Mouse (Mus musculus): Measurements from ENCODE around the gene Hpcal1. TPM values are rescaled to one million over a fixed set of nuclear protein-coding genes. Genes with fewer than 3 reads are reported as not detected.

Hpcal1 gene
- polyA plus RNA-seq, 1 experiment from 2014 or later = 57.7 TPM

DNA sequence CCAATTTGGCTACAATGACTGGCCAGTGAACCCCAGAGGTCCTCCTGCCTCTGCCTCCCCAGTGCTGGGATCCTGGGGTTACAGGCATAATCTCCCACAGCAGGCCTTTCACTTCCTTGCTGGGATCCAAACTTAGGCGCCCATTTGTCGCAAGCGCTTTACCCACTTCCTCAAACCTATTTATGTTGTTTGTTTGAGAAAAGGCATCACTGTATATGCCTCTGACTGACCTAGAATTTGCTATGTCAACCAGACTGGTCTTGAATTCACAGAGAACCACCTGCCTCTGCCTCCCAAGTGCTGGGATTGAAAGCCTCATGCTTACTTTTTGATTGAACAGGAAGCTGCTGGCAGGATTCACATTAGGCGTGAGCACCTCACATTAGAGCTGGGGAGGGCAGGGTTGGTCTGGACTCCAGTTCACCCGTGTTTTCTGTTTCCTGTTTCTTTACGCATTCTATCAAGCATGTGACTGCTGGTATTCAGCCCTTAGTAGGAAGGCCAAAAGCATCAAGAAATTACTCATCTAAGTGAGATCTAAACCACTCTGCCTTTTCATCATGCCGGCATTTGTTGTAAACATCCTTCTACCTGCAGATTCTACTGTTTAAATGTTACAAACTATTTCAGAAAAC, 33.0 kb upstream of the Hpcal1 start:
- ATAC-seq (ENCODE audit: low read depth) (no peak), DNase-seq (ENCODE audit: low spot score) (no peak)
- no peak overlapping the region for H3K9ac ChIP-seq (ENCODE audit: low read depth, low read length)
- H3K36me3 ChIP-seq (ENCODE audit: control insufficient read depth, insufficient read depth, low read length) = no peaks in the 10 kb centered on the region
- H3K4me3 ChIP-seq (ENCODE audit: low read depth, low read length) = no peak overlapping the region
- 84% methylated on average over 7 of the region's 7 CpGs for WGBS
- no peaks in the 10 kb centered on the region for H3K4me1 ChIP-seq (ENCODE audit: control insufficient read depth, insufficient read depth, low read length)
- H3K27me3 ChIP-seq (replicated peaks; ENCODE audit: control insufficient read depth, insufficient read depth, low read length) = no peaks in the 10 kb centered on the region
- 0 out of 2 replicates have a peak, but pooled peaks cover 6% of the 10 kb centered on the region for H3K9me3 ChIP-seq (ENCODE audit: control insufficient read depth, low read length)
- H3K4me2 ChIP-seq (ENCODE audit: low read depth, low read length) = no peak overlapping the region
- no peak overlapping the region for H3K27ac ChIP-seq (replicated peaks; ENCODE audit: low read depth, low read length)

DNA sequence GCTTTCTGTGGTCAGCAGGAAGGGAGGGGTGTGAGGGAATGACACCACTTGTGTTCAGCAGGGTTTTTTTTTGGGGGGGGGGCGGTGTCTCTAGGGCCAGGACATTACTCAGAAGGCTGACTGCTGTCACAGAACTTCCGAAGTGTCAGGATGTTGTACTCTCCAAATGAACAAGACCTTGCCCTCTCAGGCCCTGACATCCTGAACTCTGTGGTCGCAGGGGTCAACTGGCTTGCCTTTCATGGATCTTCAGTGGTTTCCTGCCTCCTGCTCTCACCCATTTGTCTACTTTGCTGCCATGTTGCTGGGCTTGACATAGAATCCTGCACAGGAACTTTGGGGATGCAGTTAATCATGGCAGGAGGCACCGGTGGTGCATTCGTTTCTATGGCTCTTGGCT, 32.1 kb upstream of the Hpcal1 start:
- Histone ChIP-seq H3K9ac (ENCODE audit: low read depth, low read length) (no peak overlapping the region), H3K36me3 (ENCODE audit: control insufficient read depth, insufficient read depth, low read length) (no peaks in the 10 kb centered on the region), H3K27me3 (replicated peaks; ENCODE audit: control insufficient read depth, insufficient read depth, low read length) (no peaks in the 10 kb centered on the region), H3K27ac (replicated peaks; ENCODE audit: low read depth, low read length) (no peak overlapping the region), H3K4me3 (ENCODE audit: low read depth, low read length) (no peak overlapping the region), H3K4me1 (ENCODE audit: control insufficient read depth, insufficient read depth, low read length) (no peaks in the 10 kb centered on the region), H3K4me2 (ENCODE audit: low read depth, low read length) (no peak overlapping the region), H3K9me3 (ENCODE audit: control insufficient read depth, low read length) (0 out of 2 replicates have a peak, but pooled peaks cover 6% of the 10 kb centered on the region)
- ATAC-seq (ENCODE audit: low read depth) (no peak), DNase-seq (ENCODE audit: low spot score) (no peak)
- 66% methylated on average over 3 of the region's 5 CpGs for WGBS

GRCm38 (mm10) chr12:17661483-17661920, 29.2 kb upstream of the Hpcal1 start:
- WGBS = 4% methylated on average over 4 of the region's 4 CpGs

DNA sequence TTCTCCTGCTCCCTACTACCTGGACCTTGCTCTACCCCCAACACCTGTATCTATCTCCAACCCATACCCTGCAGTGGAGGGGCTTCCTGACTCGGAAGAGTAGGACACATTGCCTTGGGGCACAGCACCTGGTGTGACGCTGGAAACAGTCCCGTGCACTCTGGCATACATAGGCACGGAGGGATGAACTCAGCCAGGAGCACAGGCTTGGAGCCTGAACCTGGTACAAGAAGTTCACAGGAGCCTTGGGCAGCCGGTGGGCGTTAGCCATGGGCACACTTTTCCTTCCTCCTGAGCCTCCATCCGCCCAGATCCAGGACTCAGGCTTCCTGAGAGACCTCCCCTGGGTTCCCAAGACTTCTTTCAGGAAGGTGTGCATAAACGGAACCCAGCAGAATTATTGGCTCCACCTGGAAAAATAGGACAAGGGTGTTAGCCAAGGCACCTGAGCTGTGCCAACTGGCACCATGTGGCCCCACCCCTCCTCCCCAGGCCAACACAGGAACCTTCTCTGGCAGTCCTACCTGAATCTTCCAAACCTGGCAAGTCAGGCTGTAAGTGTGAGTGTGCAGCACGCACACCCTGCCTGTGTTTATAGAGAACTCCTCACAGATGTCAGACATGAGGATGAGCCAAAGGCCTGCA, 26.5 kb upstream of the Hpcal1 start:
- H3K4me1 ChIP-seq (ENCODE audit: control insufficient read depth, insufficient read depth, low read length) = no peaks in the 10 kb centered on the region
- no peaks in the 10 kb centered on the region for H3K9me3 ChIP-seq (ENCODE audit: control insufficient read depth, low read length)
- H3K27ac ChIP-seq (replicated peaks; ENCODE audit: low read depth, low read length) = no peak overlapping the region
- no peak overlapping the region for H3K4me3 ChIP-seq (ENCODE audit: low read depth, low read length)
- no peaks in the 10 kb centered on the region for H3K27me3 ChIP-seq (replicated peaks; ENCODE audit: control insufficient read depth, insufficient read depth, low read length)
- 84% methylated on average over 9 of the region's 9 CpGs for WGBS
- H3K36me3 ChIP-seq (ENCODE audit: control insufficient read depth, insufficient read depth, low read length) = no peaks in the 10 kb centered on the region
- H3K4me2 ChIP-seq (ENCODE audit: low read depth, low read length) = no peak overlapping the region
- H3K9ac ChIP-seq (ENCODE audit: low read depth, low read length) = no peak overlapping the region
- DNase-seq (ENCODE audit: low spot score) (no peak), ATAC-seq (ENCODE audit: low read depth) (no peak)

More at GRCm38 (mm10) chr12:17661483-17661920, 29.2 kb upstream of the Hpcal1 start:
- ATAC-seq (ENCODE audit: low read depth) (peak; percentile 95), DNase-seq (ENCODE audit: low spot score) (peak; percentile 93)
- Histone ChIP-seq H3K27me3 (replicated peaks; ENCODE audit: control insufficient read depth, insufficient read depth, low read length) (no peaks in the 10 kb centered on the region), H3K27ac (replicated peaks; ENCODE audit: low read depth, low read length) (no peak overlapping the region), H3K36me3 (ENCODE audit: control insufficient read depth, insufficient read depth, low read length) (no peaks in the 10 kb centered on the region), H3K4me2 (ENCODE audit: low read depth, low read length) (no peak overlapping the region), H3K9ac (ENCODE audit: low read depth, low read length) (no peak overlapping the region), H3K4me3 (ENCODE audit: low read depth, low read length) (no peak overlapping the region), H3K4me1 (ENCODE audit: control insufficient read depth, insufficient read depth, low read length) (no peaks in the 10 kb centered on the region), H3K9me3 (ENCODE audit: control insufficient read depth, low read length) (0 out of 2 replicates have a peak, but pooled peaks cover 3% of the 10 kb centered on the region)

DNA sequence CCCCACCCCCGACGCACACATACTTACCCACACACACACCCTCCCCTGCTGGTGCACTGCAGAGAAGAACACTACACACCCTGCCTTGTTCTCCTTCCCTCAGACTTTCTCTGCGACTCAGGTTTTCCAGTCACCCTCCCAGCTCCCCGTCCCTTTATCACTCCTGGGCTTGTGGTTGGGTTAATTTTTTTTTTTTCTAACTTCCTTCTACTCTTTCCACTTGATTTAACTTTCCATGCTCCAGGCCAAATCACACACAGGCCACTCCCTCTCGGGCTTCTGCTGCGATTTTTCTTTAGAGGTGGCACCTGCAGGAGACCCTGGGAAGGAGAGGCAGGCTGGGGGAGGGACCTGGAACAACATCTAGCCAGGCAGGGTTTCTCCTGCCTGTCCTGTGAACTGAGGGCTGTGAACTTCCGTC, 24.7 kb upstream of the Hpcal1 start:
- no peaks in the 10 kb centered on the region for H3K4me1 ChIP-seq (ENCODE audit: control insufficient read depth, insufficient read depth, low read length)
- ATAC-seq (ENCODE audit: low read depth) = no peak
- no peak overlapping the region for H3K9ac ChIP-seq (ENCODE audit: low read depth, low read length)

GRCm38 (mm10) chr12:17666616-17667015, 24.0 kb upstream of the Hpcal1 start:
- ATAC-seq (ENCODE audit: low read depth) (no peak), DNase-seq (ENCODE audit: low spot score) (no peak)
- WGBS = 77% methylated on average over 2 of the region's 2 CpGs
- no peaks in the 10 kb centered on the region for H3K36me3 ChIP-seq (ENCODE audit: control insufficient read depth, insufficient read depth, low read length)
- no peak overlapping the region for H3K27ac ChIP-seq (replicated peaks; ENCODE audit: low read depth, low read length)
- H3K9me3 ChIP-seq (ENCODE audit: control insufficient read depth, low read length) = no peaks in the 10 kb centered on the region
- no peaks in the 10 kb centered on the region for H3K4me1 ChIP-seq (ENCODE audit: control insufficient read depth, insufficient read depth, low read length)
- H3K27me3 ChIP-seq (replicated peaks; ENCODE audit: control insufficient read depth, insufficient read depth, low read length) = no peaks in the 10 kb centered on the region
- H3K4me2 ChIP-seq (ENCODE audit: low read depth, low read length) = no peak overlapping the region
- no peak overlapping the region for H3K9ac ChIP-seq (ENCODE audit: low read depth, low read length)
- no peak overlapping the region for H3K4me3 ChIP-seq (ENCODE audit: low read depth, low read length)

More for the DNA sequence above, 24.7 kb upstream of the Hpcal1 start:
- no peak overlapping the region for H3K4me2 ChIP-seq (ENCODE audit: low read depth, low read length)
- H3K36me3 ChIP-seq (ENCODE audit: control insufficient read depth, insufficient read depth, low read length) = no peaks in the 10 kb centered on the region
- DNase-seq (ENCODE audit: low spot score) = peak; percentile 69
- H3K9me3 ChIP-seq (ENCODE audit: control insufficient read depth, low read length) = no peaks in the 10 kb centered on the region
- no peak overlapping the region for H3K4me3 ChIP-seq (ENCODE audit: low read depth, low read length)
- WGBS = 34% methylated on average over 7 of the region's 7 CpGs
- no peaks in the 10 kb centered on the region for H3K27me3 ChIP-seq (replicated peaks; ENCODE audit: control insufficient read depth, insufficient read depth, low read length)
- H3K27ac ChIP-seq (replicated peaks; ENCODE audit: low read depth, low read length) = 0 out of 2 replicates have a peak overlapping the region, but pooled peaks have one; percentile 33

- H3K27ac ChIP-seq (replicated peaks; ENCODE audit: low read depth, low read length) = no peak overlapping the region
- H3K9ac ChIP-seq (ENCODE audit: low read depth, low read length) = no peak overlapping the region
- ATAC-seq (ENCODE audit: low read depth) (no peak), DNase-seq (ENCODE audit: low spot score) (no peak)
- WGBS = 46% methylated on average over 7 of the region's 7 CpGs
- no peaks in the 10 kb centered on the region for H3K4me1 ChIP-seq (ENCODE audit: control insufficient read depth, insufficient read depth, low read length)
- no peaks in the 10 kb centered on the region for H3K9me3 ChIP-seq (ENCODE audit: control insufficient read depth, low read length)
- no peak overlapping the region for H3K4me2 ChIP-seq (ENCODE audit: low read depth, low read length)
- no peak overlapping the region for H3K4me3 ChIP-seq (ENCODE audit: low read depth, low read length)
- H3K27me3 ChIP-seq (replicated peaks; ENCODE audit: control insufficient read depth, insufficient read depth, low read length) = no peaks in the 10 kb centered on the region
- H3K36me3 ChIP-seq (ENCODE audit: control insufficient read depth, insufficient read depth, low read length) = no peaks in the 10 kb centered on the region
Measured at GRCm38 (mm10) chr12:17673729-17674128, 16.9 kb upstream of the Hpcal1 start.

GRCm38 (mm10) chr12:17674182-17674812, 16.4 kb upstream of the Hpcal1 start:
- ATAC-seq (ENCODE audit: low read depth) = no peak
- 46% methylated on average over 6 of the region's 6 CpGs for WGBS

More at GRCm38 (mm10) chr12:17674182-17674812, 16.4 kb upstream of the Hpcal1 start:
- H3K9me3 ChIP-seq (ENCODE audit: control insufficient read depth, low read length) = no peaks in the 10 kb centered on the region
- no peak overlapping the region for H3K9ac ChIP-seq (ENCODE audit: low read depth, low read length)
- no peak overlapping the region for H3K4me2 ChIP-seq (ENCODE audit: low read depth, low read length)
- no peaks in the 10 kb centered on the region for H3K4me1 ChIP-seq (ENCODE audit: control insufficient read depth, insufficient read depth, low read length)
- H3K36me3 ChIP-seq (ENCODE audit: control insufficient read depth, insufficient read depth, low read length) = no peaks in the 10 kb centered on the region
- H3K27me3 ChIP-seq (replicated peaks; ENCODE audit: control insufficient read depth, insufficient read depth, low read length) = no peaks in the 10 kb centered on the region
- DNase-seq (ENCODE audit: low spot score) = no peak
- H3K4me3 ChIP-seq (ENCODE audit: low read depth, low read length) = no peak overlapping the region
- H3K27ac ChIP-seq (replicated peaks; ENCODE audit: low read depth, low read length) = no peak overlapping the region

Measured in embryonic facial prominence, embryonic 14.5 days (tissue).